In the genomic region with DNA sequence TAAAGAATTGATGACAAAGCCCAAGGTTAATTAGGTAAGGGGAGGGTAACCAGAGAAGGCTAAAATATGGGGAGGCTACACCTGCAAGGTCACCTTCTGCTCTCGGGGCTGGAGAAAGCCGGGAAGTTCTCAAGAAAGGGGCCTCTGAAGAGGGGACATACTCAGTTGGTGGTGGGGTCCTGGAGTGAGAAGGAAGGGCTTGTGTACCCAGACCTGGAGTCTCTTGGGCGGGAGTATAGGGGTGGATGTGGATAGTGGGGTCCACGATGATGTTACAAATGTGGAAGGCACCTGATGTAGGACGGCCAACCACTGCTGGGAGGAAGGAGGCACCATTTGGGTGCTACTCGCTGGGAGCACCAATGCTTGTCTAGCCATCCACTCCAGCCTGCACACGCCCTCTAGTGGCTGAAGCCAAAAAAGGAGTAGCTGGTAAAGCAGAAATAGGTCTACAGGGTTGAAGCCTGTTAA, we compare ENCODE assay signal across 8 mouse cellular contexts. TPM values are rescaled to one million over a fixed set of nuclear protein-coding genes. Genes with fewer than 3 reads are reported as not detected.
DNase-seq lines count a peak whose midpoint lies in the region; ATAC-seq and TF ChIP-seq lines count a peak whose summit lies in the region.

No protein-coding gene starts in this region.

- H3K27ac ChIP-seq in bone marrow macrophage, adult 2 months (ENCODE audit: insufficient read depth, low read depth, low read length), result no peak overlapping the region
- H3K27ac ChIP-seq in embryonic fibroblast, embryonic 13.5 days (ENCODE audit: insufficient read depth, low read length), result peak overlapping the region; percentile 16; the same call in 1 of the 2 replicates
- H3K27ac ChIP-seq in heart, embryonic 10.5 days, result no peak overlapping the region
- H3K27ac ChIP-seq in limb, embryonic 11.5 days (replicated peaks; ENCODE audit: low read depth, low read length), result peak overlapping the region; percentile 50
- peak overlapping the region; percentile 56; the same call in 1 of the 2 replicates for H3K27ac ChIP-seq in stomach, embryonic 14.5 days (ENCODE audit: low read length)

- 23% methylated on average over 7 of the region's 7 CpGs for WGBS in heart, embryonic 10.5 days
- 19% methylated on average over 7 of the region's 7 CpGs for WGBS in limb, embryonic 11.5 days
- 15% methylated on average over 7 of the region's 7 CpGs for WGBS in stomach, embryonic 14.5 days

- no peaks in the 10 kb centered on the region for H3K9me3 ChIP-seq in heart, embryonic 10.5 days
- no peaks in the 10 kb centered on the region for H3K9me3 ChIP-seq in limb, embryonic 11.5 days (ENCODE audit: control insufficient read depth, low read length)
- H3K9me3 ChIP-seq in stomach, embryonic 14.5 days (ENCODE audit: control insufficient read depth, low read depth, low read length), result no peaks in the 10 kb centered on the region

- no peak overlapping the region for H3K9ac ChIP-seq in limb, embryonic 11.5 days (ENCODE audit: low read length)
- no peak overlapping the region for H3K9ac ChIP-seq in stomach, embryonic 14.5 days (replicated peaks; ENCODE audit: low read depth, low read length)

- TF ChIP-seq CTCF in bone marrow macrophage, adult 2 months (IDR thresholded peaks at IDR 0.05; ENCODE audit: low read depth, low read length), result peak; percentile 60
- peak; percentile 93 for TF ChIP-seq CTCF in embryonic fibroblast, embryonic 13.5 days (IDR thresholded peaks at IDR 0.05; ENCODE audit: borderline replicate concordance, insufficient read depth, low read length)

- TF ChIP-seq POLR2A in bone marrow macrophage, adult 2 months (IDR thresholded peaks at IDR 0.05; ENCODE audit: borderline replicate concordance, low read depth, low read length), result no peak
- TF ChIP-seq POLR2A in embryonic fibroblast, embryonic 13.5 days (IDR thresholded peaks at IDR 0.05; ENCODE audit: low read depth, low read length), result no peak

- no peak overlapping the region for H3K4me2 ChIP-seq in limb, embryonic 11.5 days (ENCODE audit: low read depth, severe bottlenecking)
- no peak overlapping the region for H3K4me2 ChIP-seq in stomach, embryonic 14.5 days (replicated peaks; ENCODE audit: low read depth, low read length)

- no peak overlapping the region for H3K4me3 ChIP-seq in bone marrow macrophage, adult 2 months (ENCODE audit: insufficient read depth, low read length)
- H3K4me3 ChIP-seq in embryonic fibroblast, embryonic 13.5 days (ENCODE audit: insufficient read depth, low read length), result no peak overlapping the region
- no peak overlapping the region for H3K4me3 ChIP-seq in heart, embryonic 10.5 days
- H3K4me3 ChIP-seq in limb, embryonic 11.5 days (ENCODE audit: low read depth, low read length), result no peak overlapping the region
- H3K4me3 ChIP-seq in stomach, embryonic 14.5 days (ENCODE audit: low read depth, low read length), result no peak overlapping the region

- peak; percentile 88 for ATAC-seq in CD4-positive, CD25-positive, alpha-beta regulatory T cell, adult 4 months
- peak; percentile 79 for ATAC-seq in limb, embryonic 11.5 days (ENCODE audit: insufficient number of reproducible peaks, low FRiP score, low TSS enrichment, low read depth)
- ATAC-seq in monocyte, adult 5-6 weeks (replicated peaks; ENCODE audit: insufficient number of reproducible peaks, low FRiP score, low TSS enrichment, poor library complexity, severe bottlenecking), result 0 out of 2 replicates have a peak, but pooled peaks have one; percentile 31
- peak; percentile 75 for ATAC-seq in stomach, embryonic 14.5 days (ENCODE audit: insufficient number of reproducible peaks, insufficient read depth, low FRiP score, low read depth)

- H3K27me3 ChIP-seq in heart, embryonic 10.5 days (ENCODE audit: insufficient read depth, poor library complexity, severe bottlenecking), result no peaks in the 10 kb centered on the region
- no peaks in the 10 kb centered on the region for H3K27me3 ChIP-seq in limb, embryonic 11.5 days (ENCODE audit: control insufficient read depth, insufficient read depth, low read length)
- no peaks in the 10 kb centered on the region for H3K27me3 ChIP-seq in stomach, embryonic 14.5 days (ENCODE audit: control insufficient read depth, insufficient read depth, low read length)

- H3K36me3 ChIP-seq in heart, embryonic 10.5 days, result no peaks in the 10 kb centered on the region
- H3K36me3 ChIP-seq in limb, embryonic 11.5 days (ENCODE audit: control insufficient read depth, insufficient read depth, low read length), result no peaks in the 10 kb centered on the region
- no peaks in the 10 kb centered on the region for H3K36me3 ChIP-seq in stomach, embryonic 14.5 days (ENCODE audit: control insufficient read depth, insufficient read depth, low read length)

- H3K4me1 ChIP-seq in bone marrow macrophage, adult 2 months (ENCODE audit: control insufficient read depth, insufficient read depth, low read length), result no peaks in the 10 kb centered on the region
- H3K4me1 ChIP-seq in embryonic fibroblast, embryonic 13.5 days (ENCODE audit: control insufficient read depth, insufficient read depth, low read length), result no peaks in the 10 kb centered on the region
- H3K4me1 ChIP-seq in heart, embryonic 10.5 days, result peaks cover 7% of the 10 kb centered on the region; the same call in 1 of the 2 replicates
- peaks cover 26% of the 10 kb centered on the region for H3K4me1 ChIP-seq in limb, embryonic 11.5 days (ENCODE audit: control insufficient read depth, insufficient read depth, low read length)
- 0 out of 2 replicates have a peak, but pooled peaks cover 6% of the 10 kb centered on the region for H3K4me1 ChIP-seq in stomach, embryonic 14.5 days (ENCODE audit: control insufficient read depth, insufficient read depth, low read length)

- DNase-seq in heart, embryonic 10.5 days (ENCODE audit: low spot score), result peak; percentile 80
- DNase-seq in kidney, adult 9 months, result peak; percentile 78
- peak; percentile 77 for DNase-seq in limb, embryonic 11.5 days (ENCODE audit: low spot score)

RNA-seq across cellular contexts. Expression of a gene that starts 5.9 kb away (rescaled TPM):
- not detected for polyA plus RNA-seq in CD4-positive, CD25-positive, alpha-beta regulatory T cell, adult 4 months (2017; shearing (Covaris generic))
- not detected in 2 replicates for polyA plus RNA-seq in bone marrow macrophage, adult 2 months (2012; ENCODE audit: insufficient read depth, insufficient read length, missing spikeins)
- not detected in 2 replicates for polyA plus RNA-seq in embryonic fibroblast, embryonic 13.5 days (2011; ENCODE audit: insufficient read length, low read depth, missing spikeins)
- not detected in 2 replicates for polyA plus RNA-seq in heart, embryonic 10.5 days (2016; fragmentation: Nextera tagmentation; extraction: Ambion mirVana)
- polyA plus RNA-seq in limb, embryonic 11.5 days (2014; fragmentation: Nextera tagmentation; extraction: Ambion mirVana), result not detected in 2 replicates
- not detected in 3 replicates for total RNA-seq in monocyte, adult 5-6 weeks (2017)
- polyA plus RNA-seq in stomach, embryonic 14.5 days (2014; fragmentation: Nextera tagmentation; extraction: Ambion mirVana), result not detected in 2 replicates

RNA-seq across cellular contexts. Expression of a gene that starts 34.4 kb away (rescaled TPM):
- polyA plus RNA-seq in CD4-positive, CD25-positive, alpha-beta regulatory T cell, adult 4 months (2017; shearing (Covaris generic)), result under 1 TPM; 0.05 to 0.11 TPM
- not detected in 2 replicates for polyA plus RNA-seq in bone marrow macrophage, adult 2 months (2012; ENCODE audit: insufficient read depth, insufficient read length, missing spikeins)
- 0.26 and 0.28 TPM in 2 replicates for polyA plus RNA-seq in embryonic fibroblast, embryonic 13.5 days (2011; ENCODE audit: insufficient read length, low read depth, missing spikeins)
- 2.8 and 3.6 TPM in 2 replicates for polyA plus RNA-seq in heart, embryonic 10.5 days (2016; fragmentation: Nextera tagmentation; extraction: Ambion mirVana)
- 4.6 and 5.2 TPM in 2 replicates for polyA plus RNA-seq in limb, embryonic 11.5 days (2014; fragmentation: Nextera tagmentation; extraction: Ambion mirVana)
- total RNA-seq in monocyte, adult 5-6 weeks (2017), result 0.10 to 0.64 TPM (median 0.57 TPM) in 3 replicates
- polyA plus RNA-seq in stomach, embryonic 14.5 days (2014; fragmentation: Nextera tagmentation; extraction: Ambion mirVana), result 2.8 TPM in 2 replicates

RNA-seq across cellular contexts. Expression of a gene that starts 34.4 kb away (rescaled TPM):
- 10 to 100 TPM; 24.2 to 27.3 TPM for polyA plus RNA-seq in CD4-positive, CD25-positive, alpha-beta regulatory T cell, adult 4 months (2017; shearing (Covaris generic))
- 7.9 and 9.0 TPM in 2 replicates for polyA plus RNA-seq in bone marrow macrophage, adult 2 months (2012; ENCODE audit: insufficient read depth, insufficient read length, missing spikeins)
- polyA plus RNA-seq in embryonic fibroblast, embryonic 13.5 days (2011; ENCODE audit: insufficient read length, low read depth, missing spikeins), result 9.6 and 12.7 TPM in 2 replicates
- 15.5 and 17.3 TPM in 2 replicates for polyA plus RNA-seq in heart, embryonic 10.5 days (2016; fragmentation: Nextera tagmentation; extraction: Ambion mirVana)
- polyA plus RNA-seq in limb, embryonic 11.5 days (2014; fragmentation: Nextera tagmentation; extraction: Ambion mirVana), result 23.2 and 24.5 TPM in 2 replicates
- 17.2 to 30.8 TPM (median 30.7 TPM) in 3 replicates for total RNA-seq in monocyte, adult 5-6 weeks (2017)
- 22.1 and 23.9 TPM in 2 replicates for polyA plus RNA-seq in stomach, embryonic 14.5 days (2014; fragmentation: Nextera tagmentation; extraction: Ambion mirVana)

RNA-seq across cellular contexts. Expression of a gene that starts 46.1 kb away (rescaled TPM):
- not detected for polyA plus RNA-seq in CD4-positive, CD25-positive, alpha-beta regulatory T cell, adult 4 months (2017; shearing (Covaris generic))
- not detected in 2 replicates for polyA plus RNA-seq in bone marrow macrophage, adult 2 months (2012; ENCODE audit: insufficient read depth, insufficient read length, missing spikeins)
- 0.23 and 0.53 TPM in 2 replicates for polyA plus RNA-seq in embryonic fibroblast, embryonic 13.5 days (2011; ENCODE audit: insufficient read length, low read depth, missing spikeins)
- polyA plus RNA-seq in heart, embryonic 10.5 days (2016; fragmentation: Nextera tagmentation; extraction: Ambion mirVana), result 0.48 and 0.51 TPM in 2 replicates
- 0.43 and 0.52 TPM in 2 replicates for polyA plus RNA-seq in limb, embryonic 11.5 days (2014; fragmentation: Nextera tagmentation; extraction: Ambion mirVana)
- not detected in 3 replicates for total RNA-seq in monocyte, adult 5-6 weeks (2017)
- polyA plus RNA-seq in stomach, embryonic 14.5 days (2014; fragmentation: Nextera tagmentation; extraction: Ambion mirVana), result 0.51 and 0.69 TPM in 2 replicates

RNA-seq across cellular contexts. Expression of a gene that starts 46.2 kb away (rescaled TPM):
- polyA plus RNA-seq in CD4-positive, CD25-positive, alpha-beta regulatory T cell, adult 4 months (2017; shearing (Covaris generic)), result 1 to 10 TPM; 4.4 to 7.4 TPM
- 8.8 and 9.4 TPM in 2 replicates for polyA plus RNA-seq in bone marrow macrophage, adult 2 months (2012; ENCODE audit: insufficient read depth, insufficient read length, missing spikeins)
- polyA plus RNA-seq in embryonic fibroblast, embryonic 13.5 days (2011; ENCODE audit: insufficient read length, low read depth, missing spikeins), result 11.2 and 12.9 TPM in 2 replicates
- 12.4 and 13.8 TPM in 2 replicates for polyA plus RNA-seq in heart, embryonic 10.5 days (2016; fragmentation: Nextera tagmentation; extraction: Ambion mirVana)
- 23.8 and 24.4 TPM in 2 replicates for polyA plus RNA-seq in limb, embryonic 11.5 days (2014; fragmentation: Nextera tagmentation; extraction: Ambion mirVana)
- 8.4 to 10.2 TPM (median 9.8 TPM) in 3 replicates for total RNA-seq in monocyte, adult 5-6 weeks (2017)
- 15.1 and 17.4 TPM in 2 replicates for polyA plus RNA-seq in stomach, embryonic 14.5 days (2014; fragmentation: Nextera tagmentation; extraction: Ambion mirVana)

Comparison
In these comparisons a context has a peak if more than half of its experiments do, and no peak if none do; other contexts are left out.
1. ATAC-seq: peak in every context shown above with its lines; median percentile 88 in CD4-positive, CD25-positive, alpha-beta regulatory T cell, adult 4 months; 79 in limb, embryonic 11.5 days; 75 in stomach, embryonic 14.5 days; 31 in monocyte, adult 5-6 weeks.
2. H3K27ac ChIP-seq: peak in embryonic fibroblast, embryonic 13.5 days (single experiment), limb, embryonic 11.5 days (single experiment) and stomach, embryonic 14.5 days (single experiment); none in bone marrow macrophage, adult 2 months (single experiment) and heart, embryonic 10.5 days (single experiment).
3. Peak in every context shown above with its lines, with median percentiles within 50 percentile points of each other: DNase-seq.